Mouse (Mus musculus): ENCODE measurements around the gene Map2k7.

DNA sequence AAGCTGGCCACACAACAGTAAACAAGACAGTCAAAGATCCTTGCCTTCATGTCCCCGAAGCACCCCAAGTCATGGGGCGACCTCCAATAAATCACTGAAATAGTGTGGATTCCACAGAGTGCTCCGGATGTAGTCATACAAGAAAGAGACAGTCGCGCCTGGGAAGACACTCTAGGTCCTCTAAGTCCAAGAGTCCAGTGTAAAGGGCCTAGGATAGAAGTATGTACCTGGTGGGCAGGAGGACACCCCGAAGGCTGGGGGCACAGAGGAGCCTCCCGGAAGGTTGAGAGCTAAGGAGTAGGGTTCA, 45.0 kb upstream of the Map2k7 start:
- TF ChIP-seq CTCF (IDR thresholded peaks at IDR 0.05; ENCODE audit: borderline replicate concordance, control insufficient read depth, extremely low read depth, insufficient read depth, low read length, poor library complexity), result no peak
- no peak for TF ChIP-seq POLR2A (IDR thresholded peaks at IDR 0.05; ENCODE audit: control insufficient read depth, extremely low read depth, insufficient read depth, low read length, poor library complexity)

Data from thymus, adult 2 months (tissue).